Mouse (Mus musculus): Measurements from ENCODE around the gene Wwox. TPM values are rescaled to one million over a fixed set of nuclear protein-coding genes. Genes with fewer than 3 reads are reported as not detected.

The Wwox gene
- total and polyA plus RNA-seq, 3 experiments = 7.8 to 11.5 (median 9.1) TPM

GRCm38 (mm10) chr8:114877234-114877633 is 437.8 kb downstream of the Wwox start:
- Histone ChIP-seq H3K4me2 (ENCODE audit: insufficient read depth, low read depth, poor library complexity, severe bottlenecking) (no peak overlapping the region), H3K9ac (ENCODE audit: insufficient read depth, low read depth) (no peak overlapping the region), H3K27ac (ENCODE audit: insufficient read depth, low read depth) (no peak overlapping the region), H3K4me3 (replicated peaks in 1 of 3; ENCODE audit: low read depth in 2 of 3, low read length in 2 of 3, poor library complexity in 1 of 3) (no peak overlapping the region), H3K79me2 (replicated peaks; ENCODE audit: control insufficient read depth, extremely low read depth, insufficient read depth, poor library complexity, severe bottlenecking) (no peaks in the 10 kb centered on the region), H3K36me3 (replicated peaks in 1 of 2; ENCODE audit: control insufficient read depth in 1 of 2, insufficient read depth in 1 of 2, low read length in 1 of 2) (no peaks in the 10 kb centered on the region), H3K27me3 (replicated peaks) (no peaks in the 10 kb centered on the region), H3K4me1 (ENCODE audit: control insufficient read depth in 1 of 2, insufficient read depth in 2 of 2) (peaks cover 28 to 37% of the 10 kb centered on the region in 2 experiments), H3K9me3 (replicated peaks; ENCODE audit: low read length) (no peaks in the 10 kb centered on the region)
- dilution Hi-C loops (cut with MboI; ENCODE audit: extremely low pct_ligation_motif_present, extremely low pct_unique_long_range_greater_than_20kb, low sequenced_read_pairs) = no loop called here
- TF ChIP-seq USF1 (IDR thresholded peaks at IDR 0.05; ENCODE audit: low read depth, low read length) (no peak), USF2 (conservative IDR thresholded peaks at IDR 0.05; ENCODE audit: low read depth, low read length) (no peak), EP300 (IDR thresholded peaks at IDR 0.05; ENCODE audit: low read length) (no peak), NELFE (IDR thresholded peaks at IDR 0.05; ENCODE audit: low read depth, low read length) (no peak), KAT2A (IDR thresholded peaks at IDR 0.05; ENCODE audit: insufficient replicate concordance, low read length) (no peak), HCFC1 (IDR thresholded peaks at IDR 0.05; ENCODE audit: low read depth, low read length) (no peak), MAFK (IDR thresholded peaks at IDR 0.05; ENCODE audit: insufficient replicate concordance, low read length) (no peak), ETS1 (conservative IDR thresholded peaks at IDR 0.05; ENCODE audit: low read depth, low read length) (no peak), MXI1 (IDR thresholded peaks at IDR 0.05; ENCODE audit: low read depth, low read length) (no peak)
- DNase-seq (ENCODE audit: extremely low read depth) = no peak
- in situ Hi-C loops (cut with MboI; ENCODE audit: low pct_ligation_motif_present, low pct_unique_long_range_greater_than_20kb, low sequenced_read_pairs) = no loop called here

- TF ChIP-seq NRF1 (IDR thresholded peaks at IDR 0.05; ENCODE audit: low read depth, low read length) (no peak), CHD2 (IDR thresholded peaks at IDR 0.05; ENCODE audit: low read length) (no peak), MAX (IDR thresholded peaks at IDR 0.05; ENCODE audit: low read length) (no peak), POLR2AphosphoS2 (IDR thresholded peaks at IDR 0.05; ENCODE audit: low read depth, low read length) (no peak), IRF4 (IDR thresholded peaks at IDR 0.05; ENCODE audit: low read depth, low read length) (no peak), EP300 (IDR thresholded peaks at IDR 0.05; ENCODE audit: low read length) (no peak), HCFC1 (IDR thresholded peaks at IDR 0.05; ENCODE audit: low read depth, low read length) (no peak), ZNF384 (IDR thresholded peaks at IDR 0.05; ENCODE audit: low read depth, low read length) (no peak), ZMIZ1 (IDR thresholded peaks at IDR 0.05; ENCODE audit: low read depth, low read length) (no peak), RAD21 (IDR thresholded peaks at IDR 0.05; ENCODE audit: low read depth, low read length) (no peak), ZKSCAN1 (IDR thresholded peaks at IDR 0.05; ENCODE audit: borderline replicate concordance, low read depth, low read length) (no peak), KAT2A (IDR thresholded peaks at IDR 0.05; ENCODE audit: insufficient replicate concordance, low read length) (no peak), E2F4 (IDR thresholded peaks at IDR 0.05; ENCODE audit: insufficient replicate concordance, low read depth, low read length) (no peak)
- Histone ChIP-seq H3K27ac (ENCODE audit: insufficient read depth, low read depth) (no peak overlapping the region), H3K79me2 (replicated peaks; ENCODE audit: control insufficient read depth, extremely low read depth, insufficient read depth, poor library complexity, severe bottlenecking) (no peaks in the 10 kb centered on the region), H3K4me1 (ENCODE audit: control insufficient read depth in 1 of 2, insufficient read depth in 2 of 2) (peaks cover 33 to 50% of the 10 kb centered on the region in 2 experiments), H3K27me3 (replicated peaks) (no peaks in the 10 kb centered on the region), H3K9ac (ENCODE audit: insufficient read depth, low read depth) (no peak overlapping the region), H3K36me3 (replicated peaks in 1 of 2; ENCODE audit: control insufficient read depth in 1 of 2, insufficient read depth in 1 of 2, low read length in 1 of 2) (no peaks in the 10 kb centered on the region), H3K9me3 (replicated peaks; ENCODE audit: low read length) (no peaks in the 10 kb centered on the region), H3K4me2 (ENCODE audit: insufficient read depth, low read depth, poor library complexity, severe bottlenecking) (no peak overlapping the region), H3K4me3 (replicated peaks in 1 of 3; ENCODE audit: low read depth in 2 of 3, low read length in 2 of 3, poor library complexity in 1 of 3) (no peak overlapping the region)
- dilution Hi-C loops (cut with MboI; ENCODE audit: extremely low pct_ligation_motif_present, extremely low pct_unique_long_range_greater_than_20kb, low sequenced_read_pairs) (no loop called here), in situ Hi-C loops (cut with MboI; ENCODE audit: low pct_ligation_motif_present, low pct_unique_long_range_greater_than_20kb, low sequenced_read_pairs) (no loop called here)
- no peak for DNase-seq (ENCODE audit: extremely low read depth)
Observed at GRCm38 (mm10) chr8:114878449-114879276, 439.2 kb downstream of the Wwox start.
